Mouse (Mus musculus) MEL (cell line): ENCODE measurements around the gene Slc13a2. TPM values are rescaled to one million over a fixed set of nuclear protein-coding genes. Genes with fewer than 3 reads are reported as not detected.

Experiments used
- DNase-seq: peaks from one replicate; pipeline ENCODE4 v3.0.0; 2011; ENCODE audit warnings: low read depth, low spot score
- H3K27ac ChIP-seq: 2 replicates; pipeline ENCODE4 v1.5.1; 2012; ENCODE audit warnings: low read depth, mild to moderate bottlenecking, control low read depth, low read length, moderate library complexity; ENCODE audit not compliant: control insufficient read depth
- H3K27me3 ChIP-seq, 2 experiments: fragments of 150-350 bp in 1 of 2; sonication (generic) in 1 of 2; 2 replicates each; pipeline ENCODE4 v1.6.1; 2012; ENCODE audit warnings: low read length in 2 of 2, mild to moderate bottlenecking in 2 of 2, improper control_type of control experiment in 1 of 2, moderate library complexity in 1 of 2; ENCODE audit not compliant: insufficient read depth in 2 of 2, control insufficient read depth in 1 of 2
- H3K36me3 ChIP-seq, 2 experiments: 2 replicates each; pipeline ENCODE4 v1.6.1; 2012 to 2014; ENCODE audit warnings: low read length in 2 of 2, improper control_type of control experiment in 1 of 2, inconsistent platforms in 1 of 2, mild to moderate bottlenecking in 1 of 2; ENCODE audit not compliant: insufficient read depth in 2 of 2, control insufficient read depth in 1 of 2
- H3K4me1 ChIP-seq, 2 experiments: fragments of 150-350 bp in 1 of 2; sonication (generic) in 1 of 2; 2 replicates each; pipeline ENCODE4 v1.6.1; 2012; ENCODE audit warnings: low read length in 2 of 2, improper control_type of control experiment in 1 of 2, mild to moderate bottlenecking in 1 of 2; ENCODE audit not compliant: insufficient read depth in 2 of 2, control insufficient read depth in 1 of 2
- H3K4me3 ChIP-seq, 2 experiments: fragments of 150-350 bp in 1 of 2; sonication (generic) in 1 of 2; 2 replicates each; pipeline ENCODE4 v1.5.1; 2012; ENCODE audit warnings: low read depth in 2 of 2, low read length in 2 of 2, mild to moderate bottlenecking in 2 of 2, moderate library complexity in 2 of 2, control low read depth in 1 of 2, improper control_type of control experiment in 1 of 2; ENCODE audit not compliant: control insufficient read depth in 1 of 2, insufficient read depth in 1 of 2
- H3K79me2 ChIP-seq: 2 replicates; pipeline ENCODE4 v1.6.1; 2012; ENCODE audit warnings: mild to moderate bottlenecking, low read length, moderate library complexity; ENCODE audit not compliant: control insufficient read depth, poor library complexity, insufficient read depth
- H3K9ac ChIP-seq: 2 replicates; pipeline ENCODE4 v1.6.1; 2012; ENCODE audit warnings: low read depth, mild to moderate bottlenecking, control low read depth, low read length, moderate library complexity; ENCODE audit not compliant: control insufficient read depth, poor library complexity, severe bottlenecking
- H3K9me3 ChIP-seq: fragments of 150-350 bp; sonication (generic); replicated peaks from 2 replicates; pipeline ENCODE4 v1.6.1; 2012; ENCODE audit warnings: mild to moderate bottlenecking, low read length, improper control_type of control experiment, moderate library complexity; ENCODE audit not compliant: insufficient read depth
- BHLHE40 ChIP-seq: IDR thresholded peaks from 2 replicates; pipeline ENCODE4 v1.6.1; 2012; ENCODE audit warnings: low read depth, mild to moderate bottlenecking, inconsistent platforms, low read length, improper control_type of control experiment, borderline replicate concordance
- CHD1 ChIP-seq: IDR thresholded peaks from 2 replicates; pipeline ENCODE4 v1.6.1; 2012; ENCODE audit warnings: low read depth, mild to moderate bottlenecking, inconsistent platforms, low read length, improper control_type of control experiment
- CHD2 ChIP-seq: IDR thresholded peaks from 2 replicates; pipeline ENCODE4 v1.6.1; 2011; ENCODE audit warnings: low read length, improper control_type of control experiment
- CTCF ChIP-seq, 3 experiments: IDR thresholded peaks in 2 of 3; conservative IDR thresholded peaks in 1 of 3; 2 replicates each; pipeline ENCODE4 v1.5.1; 2011 to 2012; ENCODE audit warnings: low read length in 3 of 3, low read depth in 2 of 3, mild to moderate bottlenecking in 2 of 3, improper control_type of control experiment in 1 of 3, inconsistent platforms in 1 of 3, mixed read lengths in 1 of 3, moderate library complexity in 1 of 3; ENCODE audit not compliant: control insufficient read depth in 1 of 3, insufficient read depth in 1 of 3, poor library complexity in 1 of 3, severe bottlenecking in 1 of 3
- E2F4 ChIP-seq: IDR thresholded peaks from 2 replicates; pipeline ENCODE4 v1.6.1; 2011; ENCODE audit warnings: low read depth, low read length, improper control_type of control experiment, borderline replicate concordance
- ELF1 ChIP-seq: IDR thresholded peaks from 2 replicates; pipeline ENCODE4 v1.6.1; 2014; ENCODE audit warnings: low read depth, mild to moderate bottlenecking, inconsistent platforms, low read length, improper control_type of control experiment, moderate library complexity
- ETS1 ChIP-seq: IDR thresholded peaks from 2 replicates; pipeline ENCODE4 v1.6.1; 2012; ENCODE audit warnings: low read depth, mild to moderate bottlenecking, inconsistent platforms, low read length, improper control_type of control experiment, moderate library complexity
- HCFC1 ChIP-seq: IDR thresholded peaks from 2 replicates; pipeline ENCODE4 v1.6.1; 2012; ENCODE audit warnings: low read depth, mild to moderate bottlenecking, inconsistent platforms, low read length, improper control_type of control experiment, moderate library complexity
- JUND ChIP-seq: IDR thresholded peaks from 2 replicates; pipeline ENCODE4 v1.6.1; 2011; ENCODE audit warnings: low read depth, mild to moderate bottlenecking, improper control_type of control experiment, low read length
- MEF2A ChIP-seq: IDR thresholded peaks from 2 replicates; pipeline ENCODE4 v1.6.1; 2014; ENCODE audit warnings: low read depth, mild to moderate bottlenecking, inconsistent platforms, low read length, improper control_type of control experiment; ENCODE audit not compliant: poor library complexity, insufficient replicate concordance, severe bottlenecking; ENCODE audit errors: extremely low read depth
- MXI1 ChIP-seq: IDR thresholded peaks from 2 replicates; pipeline ENCODE4 v1.6.1; 2011; ENCODE audit warnings: mild to moderate bottlenecking, low read depth, low read length, improper control_type of control experiment
- MYC ChIP-seq: IDR thresholded peaks from 2 replicates; pipeline ENCODE4 v1.6.1; 2011; ENCODE audit warnings: low read depth, mild to moderate bottlenecking, low read length, improper control_type of control experiment, moderate library complexity
- NELFE ChIP-seq: IDR thresholded peaks from 2 replicates; pipeline ENCODE4 v1.6.1; 2011; ENCODE audit warnings: low read depth, low read length, improper control_type of control experiment
- POLR2AphosphoS2 ChIP-seq: IDR thresholded peaks from 2 replicates; pipeline ENCODE4 v1.6.1; 2011; ENCODE audit warnings: low read length, improper control_type of control experiment
- POLR2AphosphoS5 ChIP-seq: IDR thresholded peaks from 2 replicates; pipeline ENCODE4 v1.6.1; 2012; ENCODE audit warnings: low read depth, borderline replicate concordance, mild to moderate bottlenecking, inconsistent platforms, low read length, moderate library complexity, mixed read lengths
- RAD21 ChIP-seq: IDR thresholded peaks from 2 replicates; pipeline ENCODE4 v1.6.1; 2011; ENCODE audit warnings: mild to moderate bottlenecking, low read depth, low read length, improper control_type of control experiment
- SIN3A ChIP-seq: IDR thresholded peaks from 2 replicates; pipeline ENCODE4 v1.6.1; 2012; ENCODE audit warnings: low read length, improper control_type of control experiment, inconsistent platforms
- SMC3 ChIP-seq: IDR thresholded peaks from 2 replicates; pipeline ENCODE4 v1.6.1; 2011; ENCODE audit warnings: low read depth, low read length, improper control_type of control experiment
- TAL1 ChIP-seq: IDR thresholded peaks from 2 replicates; pipeline ENCODE4 v1.6.1; 2012; ENCODE audit warnings: mild to moderate bottlenecking, inconsistent platforms, low read length, moderate library complexity, mixed read lengths
- UBTF ChIP-seq: IDR thresholded peaks from 2 replicates; pipeline ENCODE4 v1.6.1; 2012; ENCODE audit warnings: low read depth, mild to moderate bottlenecking, inconsistent platforms, low read length, improper control_type of control experiment, moderate library complexity, borderline replicate concordance; ENCODE audit not compliant: insufficient read depth
- ZKSCAN1 ChIP-seq: IDR thresholded peaks from 2 replicates; pipeline ENCODE4 v1.6.1; 2012; ENCODE audit warnings: low read depth, mild to moderate bottlenecking, inconsistent platforms, low read length, improper control_type of control experiment, moderate library complexity
- ZMIZ1 ChIP-seq: IDR thresholded peaks from 2 replicates; pipeline ENCODE4 v1.6.1; 2012; ENCODE audit warnings: low read depth, mild to moderate bottlenecking, inconsistent platforms, low read length, improper control_type of control experiment, moderate library complexity
- polyA plus RNA-seq, 2 experiments: library from polyadenylated mRNA; stranded (reverse) in 1 of 2; unstranded in 1 of 2; fragments of >175 nt in 1 of 2; fragments of >200 nt in 1 of 2; gene quantifications; 2 replicates each; pipeline versions ENCODE4 v1.2.1 to v1.2.4; 2012; ENCODE audit warnings: low replicate concordance in 2 of 2, low read depth in 1 of 2; ENCODE audit not compliant: insufficient read length in 2 of 2, insufficient read depth in 1 of 2, missing spikeins in 1 of 2
- total RNA-seq: library from RNA; depleted of rRNA; stranded (reverse); fragments of 300-350 nt; gene quantifications from 2 replicates; pipeline ENCODE4 v1.2.3, GENCODE M21; 2012

Slc13a2 gene
- total and polyA plus RNA-seq, 3 experiments = not detected

GRCm38 (mm10) chr11:78382701-78383100 is 39.3 kb downstream of the Slc13a2 start:
- H3K9ac ChIP-seq = no peak overlapping the region
- H3K9me3 ChIP-seq = no peaks in the 10 kb centered on the region
- H3K4me3 ChIP-seq = no peak overlapping the region
- H3K79me2 ChIP-seq = no peaks in the 10 kb centered on the region
- H3K36me3 ChIP-seq = no peaks in the 10 kb centered on the region
- no peak for DNase-seq
- no peak overlapping the region for H3K27ac ChIP-seq
- H3K27me3 ChIP-seq = peaks cover 27 to 41% of the 10 kb centered on the region in 2 experiments
- no peak for TF ChIP-seq RAD21
- no peak for TF ChIP-seq E2F4
- no peak for TF ChIP-seq POLR2AphosphoS2
- TF ChIP-seq CHD1 = no peak
- no peak for TF ChIP-seq UBTF
- TF ChIP-seq CHD2 = no peak
- TF ChIP-seq TAL1 = no peak
- TF ChIP-seq MYC = no peak
- no peak for TF ChIP-seq CTCF (IDR thresholded peaks at IDR 0.05 in 2 of 3, conservative IDR thresholded peaks at IDR 0.05 in 1 of 3; ENCODE audit: control insufficient read depth in 1 of 3, insufficient read depth in 1 of 3, low read depth in 2 of 3, low read length in 3 of 3, poor library complexity in 1 of 3, severe bottlenecking in 1 of 3)
- TF ChIP-seq JUND = no peak
- no peak for TF ChIP-seq BHLHE40
- TF ChIP-seq SMC3 = no peak
- no peak for TF ChIP-seq ZMIZ1
- no peak for TF ChIP-seq SIN3A
- no peak for TF ChIP-seq POLR2AphosphoS5
- TF ChIP-seq MXI1 = no peak
- TF ChIP-seq NELFE = no peak
- no peak for TF ChIP-seq HCFC1
- TF ChIP-seq MEF2A = no peak
- no peak for TF ChIP-seq ETS1
- H3K4me1 ChIP-seq = no peaks in the 10 kb centered on the region

- peaks cover 30 to 41% of the 10 kb centered on the region in 2 experiments for H3K27me3 ChIP-seq
- no peak for DNase-seq
- no peak overlapping the region for H3K27ac ChIP-seq
- no peak overlapping the region for H3K9ac ChIP-seq
- no peaks in the 10 kb centered on the region for H3K79me2 ChIP-seq
- no peaks in the 10 kb centered on the region for H3K36me3 ChIP-seq
- H3K4me1 ChIP-seq = no peaks in the 10 kb centered on the region
- TF ChIP-seq ZKSCAN1 (no peak), ELF1 (no peak), NELFE (no peak), CHD1 (no peak), HCFC1 (no peak), MEF2A (no peak), MYC (no peak), RAD21 (no peak), SMC3 (no peak), ZMIZ1 (no peak), CHD2 (no peak)
- no peaks in the 10 kb centered on the region for H3K9me3 ChIP-seq
- no peak overlapping the region for H3K4me3 ChIP-seq
These were observed 39.7 kb downstream of the Slc13a2 start for GRCm38 (mm10) chr11:78382286-78382685.
